Mouse (Mus musculus) cortical plate, adult 2 months (tissue): ENCODE measurements around the gene Clcn1. TPM values are rescaled to one million over a fixed set of nuclear protein-coding genes. Genes with fewer than 3 reads are reported as not detected.

Experiments
- H3K27ac ChIP-seq: fragments of 200-500 bp; 2 replicates; pipeline ENCODE4 v1.5.1; 2012; ENCODE audit warnings: low read length, control low read depth, inconsistent platforms; ENCODE audit not compliant: insufficient read depth
- H3K4me1 ChIP-seq: fragments of 200-500 bp; 2 replicates; pipeline ENCODE4 v1.6.1; 2011; ENCODE audit warnings: low read length; ENCODE audit not compliant: control insufficient read depth, insufficient read depth
- H3K4me3 ChIP-seq: fragments of 200-500 bp; 2 replicates; pipeline ENCODE4 v1.5.1; 2011; ENCODE audit warnings: mild to moderate bottlenecking, low read length, control low read depth; ENCODE audit not compliant: insufficient read depth
- CTCF ChIP-seq: fragments of 200-500 bp; IDR thresholded peaks from 2 replicates; pipeline ENCODE4 v1.5.1; 2011; ENCODE audit warnings: mild to moderate bottlenecking, control low read depth, low read length; ENCODE audit not compliant: insufficient read depth; ENCODE audit errors: extremely low read depth
- POLR2A ChIP-seq: fragments of 200-500 bp; IDR thresholded peaks from 2 replicates; pipeline ENCODE4 v1.6.1; 2011; ENCODE audit warnings: mild to moderate bottlenecking, low read length, control low read depth; ENCODE audit not compliant: insufficient read depth; ENCODE audit errors: extremely low read depth
- polyA plus RNA-seq: library from polyadenylated mRNA; depleted of rRNA; stranded (reverse); fragments of >200 nt; gene quantifications from 2 replicates; pipeline ENCODE4 v1.2.3, GENCODE M21; 2012; rRNA removed

The Clcn1 gene
- polyA plus RNA-seq, 1 experiment, result 6.8 TPM

- Histone ChIP-seq H3K4me1 (no peaks in the 10 kb centered on the region), H3K4me3 (no peak overlapping the region), H3K27ac (no peak overlapping the region)
- TF ChIP-seq CTCF (no peak), POLR2A (no peak)
Observed at GRCm38 (mm10) chr6:42362497-42362896, 76.0 kb downstream of the Clcn1 start.

- Histone ChIP-seq H3K27ac (no peak overlapping the region), H3K4me3 (no peak overlapping the region), H3K4me1 (no peaks in the 10 kb centered on the region)
- no peak for TF ChIP-seq POLR2A
- no peak for TF ChIP-seq CTCF
Observed at GRCm38 (mm10) chr6:42362974-42363373, 76.5 kb downstream of the Clcn1 start.

- no peak overlapping the region for H3K27ac ChIP-seq
- H3K4me1 ChIP-seq, result no peaks in the 10 kb centered on the region
- no peak overlapping the region for H3K4me3 ChIP-seq
- no peak for TF ChIP-seq CTCF
- no peak for TF ChIP-seq POLR2A
Observed at GRCm38 (mm10) chr6:42364066-42364465, 77.6 kb downstream of the Clcn1 start.

- H3K27ac ChIP-seq, result no peak overlapping the region
- no peaks in the 10 kb centered on the region for H3K4me1 ChIP-seq
- no peak overlapping the region for H3K4me3 ChIP-seq
- TF ChIP-seq CTCF (no peak), POLR2A (no peak)
Observed at GRCm38 (mm10) chr6:42364607-42365006, 78.1 kb downstream of the Clcn1 start.

GRCm38 (mm10) chr6:42365215-42365614, 78.7 kb downstream of the Clcn1 start:
- no peaks in the 10 kb centered on the region for H3K4me1 ChIP-seq
- H3K27ac ChIP-seq, result no peak overlapping the region
- TF ChIP-seq POLR2A (no peak), CTCF (no peak)
- H3K4me3 ChIP-seq, result no peak overlapping the region

Other genes starting within 250 kb of the Clcn1 start
- not detected in 2 replicates for gene Sva, start 248.3 kb upstream of the Clcn1 start, polyA plus RNA-seq
- gene Tas2r139, start 145.7 kb upstream of the Clcn1 start, polyA plus RNA-seq, result not detected in 2 replicates
- gene Tas2r144, start 71.4 kb upstream of the Clcn1 start, polyA plus RNA-seq, result not detected in 2 replicates
- gene Gstk1, start 40.8 kb upstream of the Clcn1 start, polyA plus RNA-seq, result 26.1 and 27.9 TPM in 2 replicates
- not detected in 2 replicates for gene Tmem139, start 24.7 kb upstream of the Clcn1 start, polyA plus RNA-seq
- 19.7 and 23.4 TPM in 2 replicates for gene Casp2, start 21.7 kb upstream of the Clcn1 start, polyA plus RNA-seq
- gene Fam131b, start 38.0 kb downstream of the Clcn1 start, polyA plus RNA-seq, result 88.0 and 88.1 TPM in 2 replicates
- 51.8 and 56.3 TPM in 2 replicates for gene Zyx, start 62.9 kb downstream of the Clcn1 start, polyA plus RNA-seq
- gene Epha1, start 86.6 kb downstream of the Clcn1 start, polyA plus RNA-seq, result 0.23 and 0.25 TPM in 2 replicates
- gene Tas2r143, start 113.6 kb downstream of the Clcn1 start, polyA plus RNA-seq, result 0.11 and 0.13 TPM in 2 replicates
- gene Tas2r135, start 118.7 kb downstream of the Clcn1 start, polyA plus RNA-seq, result 0.19 TPM in 2 replicates
- 0.10 TPM in 1 of 2 replicates, not detected in the other for gene Tas2r126, start 147.8 kb downstream of the Clcn1 start, polyA plus RNA-seq
- gene Olfr458, start 178.5 kb downstream of the Clcn1 start, polyA plus RNA-seq, result not detected in 2 replicates
- not detected in 2 replicates for gene Olfr457, start 189.7 kb downstream of the Clcn1 start, polyA plus RNA-seq
- gene Olfr456, start 200.5 kb downstream of the Clcn1 start, polyA plus RNA-seq, result not detected in 2 replicates